Mouse (Mus musculus) olfactory bulb, adult 2 months (tissue): ENCODE data around the gene Prss27. TPM values are rescaled to one million over a fixed set of nuclear protein-coding genes. Genes with fewer than 3 reads are reported as not detected.

ENCODE experiments used
- H3K27ac ChIP-seq: fragments of 200-500 bp; 2 replicates; pipeline ENCODE4 v1.5.1; 2012; ENCODE audit warnings: low read depth, low read length; ENCODE audit not compliant: insufficient read depth
- H3K4me1 ChIP-seq: fragments of 200-500 bp; 2 replicates; pipeline ENCODE4 v1.6.1; 2012; ENCODE audit warnings: low read length; ENCODE audit not compliant: control insufficient read depth, insufficient read depth
- H3K4me3 ChIP-seq: fragments of 200-500 bp; 2 replicates; pipeline ENCODE4 v1.5.1; 2012; ENCODE audit warnings: mild to moderate bottlenecking, low read depth, low read length, moderate library complexity; ENCODE audit not compliant: insufficient read depth
- CTCF ChIP-seq: fragments of 200-500 bp; IDR thresholded peaks from 2 replicates; pipeline ENCODE4 v1.5.1; 2012; ENCODE audit warnings: low read depth, mild to moderate bottlenecking, low read length, moderate library complexity; ENCODE audit not compliant: insufficient read depth
- POLR2A ChIP-seq: fragments of 200-500 bp; IDR thresholded peaks from 2 replicates; pipeline ENCODE4 v1.6.1; 2012; ENCODE audit warnings: mild to moderate bottlenecking, low read depth, low read length, moderate library complexity; ENCODE audit not compliant: insufficient read depth
- WGBS: fragments of 180-500 bp; shearing (Covaris S2); methylation state at CpG from one replicate; pipeline ENCODE4 v1.1.7; 2018; 5-methylcytosine and 5-hydroxymethylcytosine counted together
- polyA plus RNA-seq: library from polyadenylated mRNA; stranded (reverse); fragments of >200 nt; gene quantifications from 2 replicates; pipeline ENCODE4 v1.2.4, GENCODE M21; 2012; ENCODE audit warnings: low replicate concordance; ENCODE audit not compliant: missing spikeins, insufficient read depth, insufficient read length

The Prss27 gene
- polyA plus RNA-seq: not detected in 2 replicates

GRCm38 (mm10) chr17:24037844-24038243, at the start of gene Prss27:
TSS of gene Prss27 (plus strand) at chr17:24038144.
- Histone ChIP-seq H3K4me1 (no peaks in the 10 kb centered on the region), H3K4me3 (no peak within 1 kb of the TSS), H3K27ac (no peak within 1 kb of the TSS)
- no peak for TF ChIP-seq CTCF
- TF ChIP-seq POLR2A: no peak
- WGBS: 70% methylated on average over 4 of the region's 4 CpGs

DNA sequence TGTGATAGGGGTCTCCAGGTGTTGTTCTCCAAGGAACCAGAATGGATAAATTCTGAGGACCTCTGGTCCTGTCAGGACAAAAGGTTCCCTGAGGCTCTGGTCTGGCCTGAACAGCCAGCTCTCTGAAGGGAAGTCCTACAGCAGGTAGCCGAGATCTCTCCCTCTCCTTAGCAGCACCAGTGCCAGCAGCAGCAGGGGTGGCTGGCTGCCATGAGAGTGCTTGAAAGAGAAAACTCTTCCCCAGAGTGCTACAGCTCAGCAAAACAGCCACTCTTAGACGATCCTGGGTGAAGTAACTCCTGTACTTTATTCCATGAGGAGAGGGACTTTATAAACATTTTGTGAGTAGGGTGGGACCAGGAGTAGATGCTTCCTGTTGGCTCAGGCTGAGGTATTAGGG, 48.1 kb upstream of the Prss27 start:
- H3K4me3 ChIP-seq: no peak overlapping the region
- peaks cover 16% of the 10 kb centered on the region for H3K4me1 ChIP-seq
- WGBS: 25% methylated on average over 2 of the region's 2 CpGs
- TF ChIP-seq POLR2A (no peak), CTCF (no peak)
- H3K27ac ChIP-seq: no peak overlapping the region

- Histone ChIP-seq H3K4me1 (peaks cover 16% of the 10 kb centered on the region), H3K4me3 (no peak overlapping the region), H3K27ac (no peak overlapping the region)
- TF ChIP-seq CTCF (no peak), POLR2A (no peak)
- WGBS: 77% methylated on average over 9 of the region's 9 CpGs
Measured at GRCm38 (mm10) chr17:23992789-23993553, 45.0 kb upstream of the Prss27 start.

- WGBS: 10% methylated on average over 31 of the region's 31 CpGs
- TF ChIP-seq POLR2A: no peak
- TF ChIP-seq CTCF: peak; percentile 62; the same call in 1 of the 2 replicates
- H3K4me3 ChIP-seq: peak overlapping the region; percentile 19; the same call in 1 of the 2 replicates
- no peak overlapping the region for H3K27ac ChIP-seq
- peaks cover 16% of the 10 kb centered on the region for H3K4me1 ChIP-seq
Measured at GRCm38 (mm10) chr17:23993559-23994428, 44.1 kb upstream of the Prss27 start.

- Histone ChIP-seq H3K4me1 (peaks cover 17% of the 10 kb centered on the region), H3K27ac (no peak overlapping the region), H3K4me3 (no peak overlapping the region)
- 64% methylated on average over 7 of the region's 7 CpGs for WGBS
- TF ChIP-seq POLR2A (no peak), CTCF (no peak)
Measured at GRCm38 (mm10) chr17:23994667-23995066, 43.3 kb upstream of the Prss27 start.

DNA sequence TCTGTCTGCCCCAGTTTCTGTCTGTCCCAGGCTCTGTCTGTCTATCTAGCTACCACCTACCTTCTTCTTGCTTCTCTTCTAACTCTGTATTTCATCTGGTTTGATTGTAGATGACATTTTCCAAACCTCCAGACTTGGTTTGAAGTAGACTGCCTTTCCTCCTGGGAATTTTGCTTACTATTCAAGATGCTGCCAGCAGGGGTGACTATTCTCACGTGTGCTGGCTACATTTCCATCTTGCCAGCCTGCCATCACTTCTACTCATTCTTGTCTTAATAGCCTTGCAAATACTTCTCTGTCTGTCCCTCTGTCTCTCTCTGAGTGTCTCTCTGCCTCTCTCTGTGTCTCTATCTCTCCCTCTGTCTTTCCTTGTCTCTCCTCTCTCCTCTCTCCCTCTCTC, 42.5 kb upstream of the Prss27 start:
- Histone ChIP-seq H3K4me3 (no peak overlapping the region), H3K27ac (no peak overlapping the region), H3K4me1 (peaks cover 21% of the 10 kb centered on the region)
- TF ChIP-seq CTCF: no peak
- TF ChIP-seq POLR2A: no peak
- 63% methylated on average over 1 of the region's 1 CpGs for WGBS

GRCm38 (mm10) chr17:23997901-23998300, 40.0 kb upstream of the Prss27 start, which contains the start of gene Prss22:
TSS of gene Prss22 (minus strand) at chr17:23998100.
- no peak for TF ChIP-seq CTCF
- TF ChIP-seq POLR2A: no peak
- WGBS: 78% methylated on average over 2 of the region's 2 CpGs
- H3K4me3 ChIP-seq: no peak within 1 kb of the TSS

DNA sequence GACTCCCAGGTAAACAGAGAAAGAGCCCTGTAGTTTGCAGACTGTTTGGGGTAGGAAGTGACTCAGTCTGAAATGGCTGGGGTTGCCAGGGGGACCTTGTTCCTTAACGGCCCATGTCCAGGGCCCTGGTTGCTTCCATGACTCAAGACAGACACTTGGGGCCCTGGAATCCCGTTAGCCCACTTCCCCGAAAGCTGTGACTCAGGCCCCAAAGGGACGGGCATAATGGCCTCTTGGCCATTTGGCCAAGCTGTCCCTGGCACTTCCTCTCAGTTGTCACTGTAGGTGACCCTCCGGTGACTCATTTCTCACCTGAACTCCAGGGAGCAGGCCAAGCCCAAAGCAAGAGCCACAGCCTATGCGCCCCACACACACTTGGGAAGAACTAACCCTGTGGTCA, 39.6 kb upstream of the Prss27 start:
- H3K4me3 ChIP-seq: no peak overlapping the region

More at GRCm38 (mm10) chr17:23997901-23998300, 40.0 kb upstream of the Prss27 start, which contains the start of gene Prss22:
- peaks cover 22% of the 10 kb centered on the region for H3K4me1 ChIP-seq
- no peak within 1 kb of the TSS for H3K27ac ChIP-seq

DNA sequence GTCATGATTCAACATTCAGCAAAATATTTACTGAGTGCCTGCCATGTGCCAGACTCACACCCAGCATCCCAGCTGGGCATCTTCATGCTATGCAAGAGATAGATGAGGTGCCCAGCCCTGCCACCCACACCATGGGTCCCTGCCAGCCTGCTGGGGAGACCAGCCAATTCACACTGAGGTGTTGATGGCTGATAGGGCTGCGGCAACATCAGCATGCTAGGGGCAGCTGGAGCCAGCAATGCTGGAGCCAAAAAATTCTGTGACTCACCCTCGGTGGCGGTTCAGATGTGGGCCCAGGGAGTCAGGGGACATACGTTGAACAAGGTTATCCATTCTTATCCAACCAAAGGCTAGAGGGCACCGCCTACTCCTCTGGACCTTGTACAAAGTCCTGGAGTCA, 37.5 kb upstream of the Prss27 start:
- TF ChIP-seq CTCF (no peak), POLR2A (no peak)
- Histone ChIP-seq H3K4me1 (peaks cover 7% of the 10 kb centered on the region; the same call in 1 of the 2 replicates), H3K27ac (no peak overlapping the region), H3K4me3 (no peak overlapping the region)
- 42% methylated on average over 5 of the region's 5 CpGs for WGBS

More for the DNA sequence above, 39.6 kb upstream of the Prss27 start:
- H3K4me1 ChIP-seq: peaks cover 17% of the 10 kb centered on the region
- TF ChIP-seq POLR2A (no peak), CTCF (no peak)
- 76% methylated on average over 6 of the region's 6 CpGs for WGBS
- H3K27ac ChIP-seq: no peak overlapping the region
